Mouse (Mus musculus) brain, embryonic 14.5 days (tissue): ENCODE data around the gene Cdkn2c.

ENCODE experiments used
- CTCF ChIP-seq: fragments of 200-500 bp; IDR thresholded peaks from 2 replicates; pipeline ENCODE4 v1.5.1; 2012; ENCODE audit warnings: inconsistent platforms, mild to moderate bottlenecking, moderate library complexity, borderline replicate concordance; ENCODE audit not compliant: insufficient read depth, insufficient read length; ENCODE audit errors: extremely low read depth
- POLR2A ChIP-seq: fragments of 200-500 bp; IDR thresholded peaks from 2 replicates; pipeline ENCODE4 v1.6.1; 2012; ENCODE audit warnings: mild to moderate bottlenecking, inconsistent platforms, borderline replicate concordance; ENCODE audit not compliant: poor library complexity, insufficient read depth, insufficient read length, severe bottlenecking; ENCODE audit errors: extremely low read depth

- TF ChIP-seq CTCF (no peak), POLR2A (no peak)
These were observed 6.4 kb downstream of the Cdkn2c start for GRCm38 (mm10) chr4:109660568-109660967.
